Mouse (Mus musculus): Measurements from ENCODE around the gene Iffo2. TPM values are rescaled to one million over a fixed set of nuclear protein-coding genes. Genes with fewer than 3 reads are reported as not detected.

Gene Iffo2
- polyA plus RNA-seq, 1 experiment from 2014 or later, result 3.5 TPM

DNA sequence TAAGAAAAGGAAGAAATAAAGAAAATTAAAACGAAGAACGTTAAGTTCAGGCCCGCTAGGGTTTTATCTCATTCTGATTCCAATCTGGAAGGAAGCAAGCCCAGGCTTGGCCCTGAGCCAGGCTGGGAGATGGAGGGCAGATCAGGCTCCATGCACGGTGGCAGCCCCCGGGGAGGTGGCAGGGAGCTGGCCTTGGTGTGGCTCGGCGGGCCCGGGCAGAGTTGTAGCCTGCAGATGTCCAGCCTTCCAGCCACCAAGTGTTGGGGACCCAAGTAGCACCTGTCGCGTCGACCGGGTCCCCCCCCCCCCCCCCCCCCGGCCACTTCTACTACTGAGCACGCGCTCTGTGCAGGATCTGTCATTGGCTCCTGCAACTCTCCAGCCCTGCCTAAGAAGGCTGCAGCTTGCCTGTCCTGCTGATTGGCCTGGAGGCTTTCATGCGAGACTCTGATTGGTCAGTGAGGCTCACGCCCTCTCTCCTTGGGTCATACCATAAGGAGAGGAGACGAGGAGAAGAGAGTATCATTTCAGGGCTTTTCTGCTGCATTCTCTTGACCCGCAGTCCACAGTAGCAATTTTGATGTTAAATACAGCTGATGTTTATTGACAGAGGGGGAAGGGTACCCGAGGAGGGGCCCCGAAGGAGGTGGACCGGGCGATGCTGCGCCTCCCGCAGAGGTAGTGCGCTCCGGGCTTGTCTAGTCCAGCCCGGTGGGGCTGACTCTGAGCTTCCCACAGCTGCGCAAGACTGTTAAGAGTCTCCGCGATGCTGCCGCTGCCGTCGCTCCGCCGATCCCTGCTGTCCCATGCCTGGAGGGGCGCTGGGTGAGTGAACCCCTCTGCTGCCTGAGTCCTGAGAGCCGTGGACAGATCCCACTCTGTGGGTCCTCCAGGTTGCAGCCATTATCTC is 92.3 kb downstream of the Iffo2 start, which contains the start of gene Aldh4a1:
Gene Aldh4a1 (plus strand): TSS at position 494 of the 910 bp plus-strand sequence.
- no peaks in the 10 kb centered on the region for H3K9me3 ChIP-seq (ENCODE audit: control insufficient read depth, low read length)
- peaks cover 14% of the 10 kb centered on the region for H3K4me1 ChIP-seq (ENCODE audit: control insufficient read depth, insufficient read depth, low read depth, low read length)
- ATAC-seq, result peak; percentile 100
- peak within 1 kb of the TSS; percentile 83 for H3K9ac ChIP-seq (ENCODE audit: low read depth, low read length)
- H3K36me3 ChIP-seq (ENCODE audit: control insufficient read depth, insufficient read depth, low read length), result no peaks in the 10 kb centered on the region
- peak within 1 kb of the TSS; percentile 94 for H3K27ac ChIP-seq (ENCODE audit: low read depth, low read length)
- peak within 1 kb of the TSS; percentile 80 for H3K4me3 ChIP-seq (ENCODE audit: low read length)
- WGBS, result under 1% methylated on average over 33 of the region's 38 CpGs
- peak within 1 kb of the TSS; percentile 87 for H3K4me2 ChIP-seq (ENCODE audit: low read length)
- H3K27me3 ChIP-seq (replicated peaks; ENCODE audit: control insufficient read depth, insufficient read depth, low read length), result no peaks in the 10 kb centered on the region

DNA sequence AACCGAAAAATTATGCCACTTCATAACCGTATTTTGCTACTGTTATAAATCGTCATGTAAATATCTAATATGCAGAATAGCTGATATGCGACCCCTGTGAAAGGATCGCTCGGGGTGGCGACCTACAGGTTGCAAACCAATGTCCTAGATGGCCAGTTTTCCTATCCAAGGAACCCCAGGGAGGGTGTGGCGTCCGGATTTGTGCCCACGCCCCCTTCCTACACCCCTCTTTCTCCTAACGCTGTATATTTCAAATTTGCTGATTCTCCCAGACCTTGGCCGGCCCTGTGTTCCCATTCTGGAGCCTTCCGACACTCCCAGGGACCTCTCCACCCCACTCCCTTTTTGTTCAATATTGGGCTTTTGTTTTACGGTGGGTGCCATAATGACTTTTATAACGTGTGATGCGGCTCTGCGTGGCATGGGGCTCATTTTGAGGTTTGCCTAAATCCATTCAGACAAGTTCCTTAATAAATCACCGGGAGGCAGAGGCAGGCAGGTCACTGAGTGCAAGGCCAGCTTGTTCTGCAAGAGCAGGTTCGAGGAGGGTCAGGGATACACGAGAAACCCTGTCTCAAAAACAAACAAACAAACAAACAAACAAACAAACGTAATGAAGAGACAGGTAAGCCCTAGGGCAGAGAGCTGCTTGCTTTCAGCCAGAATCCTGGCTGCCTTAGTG is 93.2 kb downstream of the Iffo2 start:
- peak overlapping the region; percentile 94 for H3K27ac ChIP-seq (ENCODE audit: low read depth, low read length)
- WGBS, result 21% methylated on average over 21 of the region's 21 CpGs

DNA sequence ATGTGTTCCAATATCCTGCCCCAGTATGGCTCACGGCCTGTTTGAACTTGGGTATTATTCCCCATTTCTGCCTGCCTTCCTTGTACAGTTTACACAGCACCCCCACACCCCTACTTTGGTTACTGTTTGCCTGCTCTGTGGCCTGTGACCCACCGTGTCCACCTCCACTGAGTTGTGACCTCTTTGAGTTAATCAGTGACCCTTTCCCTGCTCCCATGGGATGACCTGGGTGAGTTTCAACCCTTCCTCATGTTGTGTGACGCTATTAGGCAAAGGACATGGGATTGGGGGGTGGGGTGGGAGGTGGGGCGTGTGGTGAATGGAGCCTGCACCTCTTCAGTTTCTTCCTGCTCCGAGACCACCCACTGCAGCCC is 93.8 kb downstream of the Iffo2 start:
- Histone ChIP-seq H3K36me3 (ENCODE audit: control insufficient read depth, insufficient read depth, low read length) (no peaks in the 10 kb centered on the region), H3K27ac (ENCODE audit: low read depth, low read length) (no peak overlapping the region), H3K27me3 (replicated peaks; ENCODE audit: control insufficient read depth, insufficient read depth, low read length) (no peaks in the 10 kb centered on the region), H3K4me3 (ENCODE audit: low read length) (peak overlapping the region; percentile 80), H3K9me3 (ENCODE audit: control insufficient read depth, low read length) (no peaks in the 10 kb centered on the region), H3K4me1 (ENCODE audit: control insufficient read depth, insufficient read depth, low read depth, low read length) (peaks cover 14% of the 10 kb centered on the region), H3K4me2 (ENCODE audit: low read length) (peak overlapping the region; percentile 87), H3K9ac (ENCODE audit: low read depth, low read length) (peak overlapping the region; percentile 83)
- ATAC-seq, result no peak
- WGBS, result 53% methylated on average over 5 of the region's 5 CpGs

More for the DNA sequence above, 93.2 kb downstream of the Iffo2 start:
- peaks cover 14% of the 10 kb centered on the region for H3K4me1 ChIP-seq (ENCODE audit: control insufficient read depth, insufficient read depth, low read depth, low read length)
- peak overlapping the region; percentile 80 for H3K4me3 ChIP-seq (ENCODE audit: low read length)
- no peaks in the 10 kb centered on the region for H3K9me3 ChIP-seq (ENCODE audit: control insufficient read depth, low read length)
- H3K27me3 ChIP-seq (replicated peaks; ENCODE audit: control insufficient read depth, insufficient read depth, low read length), result no peaks in the 10 kb centered on the region
- H3K36me3 ChIP-seq (ENCODE audit: control insufficient read depth, insufficient read depth, low read length), result no peaks in the 10 kb centered on the region
- H3K9ac ChIP-seq (ENCODE audit: low read depth, low read length), result peak overlapping the region; percentile 83
- ATAC-seq, result no peak
- H3K4me2 ChIP-seq (ENCODE audit: low read length), result peak overlapping the region; percentile 87

DNA sequence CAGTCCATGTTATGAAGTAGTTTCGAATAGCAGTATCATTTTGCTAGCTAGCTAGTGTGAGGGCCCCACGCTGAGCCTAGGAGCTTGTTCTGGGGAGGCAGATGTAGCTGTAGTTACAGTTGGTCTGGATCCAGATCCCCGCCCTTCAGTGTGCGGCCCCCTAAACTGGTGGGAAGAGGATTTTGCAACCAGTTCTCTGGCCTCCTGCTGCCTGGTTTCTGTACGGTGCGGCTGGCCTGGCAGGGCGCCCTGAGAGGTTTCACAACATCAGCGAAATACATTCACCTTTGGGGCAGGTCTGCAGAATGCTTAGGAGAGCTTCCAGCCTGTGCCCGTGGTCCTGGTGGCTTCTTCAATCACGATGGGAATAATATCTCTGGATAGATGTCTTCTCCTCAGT is 94.4 kb downstream of the Iffo2 start:
- Histone ChIP-seq H3K9me3 (ENCODE audit: control insufficient read depth, low read length) (no peaks in the 10 kb centered on the region), H3K36me3 (ENCODE audit: control insufficient read depth, insufficient read depth, low read length) (no peaks in the 10 kb centered on the region), H3K4me1 (ENCODE audit: control insufficient read depth, insufficient read depth, low read depth, low read length) (peaks cover 14% of the 10 kb centered on the region), H3K27me3 (replicated peaks; ENCODE audit: control insufficient read depth, insufficient read depth, low read length) (no peaks in the 10 kb centered on the region), H3K27ac (ENCODE audit: low read depth, low read length) (no peak overlapping the region), H3K4me2 (ENCODE audit: low read length) (peak overlapping the region; percentile 87), H3K4me3 (ENCODE audit: low read length) (peak overlapping the region; percentile 80; the same call in 1 of the 2 replicates), H3K9ac (ENCODE audit: low read depth, low read length) (peak overlapping the region; percentile 83; the same call in 1 of the 2 replicates)
- 69% methylated on average over 10 of the region's 10 CpGs for WGBS
- no peak for ATAC-seq

DNA sequence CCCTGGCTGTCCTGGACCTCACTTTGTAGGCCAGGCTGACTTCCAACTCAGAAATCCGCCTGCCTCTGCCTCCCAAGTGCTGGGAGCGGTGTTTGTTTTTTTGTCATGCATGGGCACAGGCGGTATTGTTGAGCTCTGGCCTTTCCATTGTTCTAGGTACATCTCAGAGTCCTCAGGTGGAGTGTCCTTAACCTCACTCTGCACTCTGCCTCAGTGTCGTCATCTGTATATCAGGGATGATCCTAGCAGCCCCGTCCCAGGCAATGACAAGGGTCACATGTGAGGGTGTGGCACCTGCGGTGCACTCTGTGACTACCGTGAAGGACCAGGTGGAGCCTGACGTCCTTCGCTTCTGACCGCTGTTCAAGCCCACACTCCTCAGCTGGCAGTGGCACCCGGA is 97.0 kb downstream of the Iffo2 start:
- H3K4me1 ChIP-seq (ENCODE audit: control insufficient read depth, insufficient read depth, low read depth, low read length), result peaks cover 14% of the 10 kb centered on the region
- H3K4me2 ChIP-seq (ENCODE audit: low read length), result no peak overlapping the region
- H3K27ac ChIP-seq (ENCODE audit: low read depth, low read length), result no peak overlapping the region
- WGBS, result 96% methylated on average over 11 of the region's 11 CpGs
- no peaks in the 10 kb centered on the region for H3K36me3 ChIP-seq (ENCODE audit: control insufficient read depth, insufficient read depth, low read length)
- no peak overlapping the region for H3K9ac ChIP-seq (ENCODE audit: low read depth, low read length)
- no peak overlapping the region for H3K4me3 ChIP-seq (ENCODE audit: low read length)
- no peaks in the 10 kb centered on the region for H3K27me3 ChIP-seq (replicated peaks; ENCODE audit: control insufficient read depth, insufficient read depth, low read length)
- H3K9me3 ChIP-seq (ENCODE audit: control insufficient read depth, low read length), result no peaks in the 10 kb centered on the region
- ATAC-seq, result no peak

DNA sequence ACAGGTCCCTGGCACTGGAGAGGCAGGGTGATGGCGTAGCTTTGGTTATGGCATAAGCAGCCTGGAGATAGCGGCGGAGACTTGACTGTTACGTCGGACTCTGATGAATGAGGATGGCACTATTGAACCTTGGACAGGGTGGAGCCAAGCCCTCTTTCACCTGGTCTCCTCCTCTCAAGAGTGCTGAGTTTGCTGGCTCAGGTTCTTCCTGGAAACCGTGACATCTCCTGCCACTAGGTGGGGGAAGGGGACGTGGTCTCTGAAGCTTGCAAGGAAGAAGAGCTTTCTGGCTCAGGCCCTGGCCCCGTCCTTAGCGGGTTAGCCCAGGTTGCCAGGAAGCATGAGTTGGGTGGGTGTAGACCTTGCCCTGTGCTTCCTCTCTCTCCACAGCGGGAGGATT is 99.8 kb downstream of the Iffo2 start:
- Histone ChIP-seq H3K27me3 (replicated peaks; ENCODE audit: control insufficient read depth, insufficient read depth, low read length) (no peaks in the 10 kb centered on the region), H3K4me3 (ENCODE audit: low read length) (no peak overlapping the region), H3K4me2 (ENCODE audit: low read length) (no peak overlapping the region), H3K4me1 (ENCODE audit: control insufficient read depth, insufficient read depth, low read depth, low read length) (no peaks in the 10 kb centered on the region; the same call in 1 of the 2 replicates), H3K27ac (ENCODE audit: low read depth, low read length) (no peak overlapping the region), H3K9ac (ENCODE audit: low read depth, low read length) (no peak overlapping the region), H3K9me3 (ENCODE audit: control insufficient read depth, low read length) (no peaks in the 10 kb centered on the region), H3K36me3 (ENCODE audit: control insufficient read depth, insufficient read depth, low read length) (0 out of 2 replicates have a peak, but pooled peaks cover 3% of the 10 kb centered on the region)
- WGBS, result 76% methylated on average over 10 of the region's 10 CpGs
- no peak for ATAC-seq

DNA sequence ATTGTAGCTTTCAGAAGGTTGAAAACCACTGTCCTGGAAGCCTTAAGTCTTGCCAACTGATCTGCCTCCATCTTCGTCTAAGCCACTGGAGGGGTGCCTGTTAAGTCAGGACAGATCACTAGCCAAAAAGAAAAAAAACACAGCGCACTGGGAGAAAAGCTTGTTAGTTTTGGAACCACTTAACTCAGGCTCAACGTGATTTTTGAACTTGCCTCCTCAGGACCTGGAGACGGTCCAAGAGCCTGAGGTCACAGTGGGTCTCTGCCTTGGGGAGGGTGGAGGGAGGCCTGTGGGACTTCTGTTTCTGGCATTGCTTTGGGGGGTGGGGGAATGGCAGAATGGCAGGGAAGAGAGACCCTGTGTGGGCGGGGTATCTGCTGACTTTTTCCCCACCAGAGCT is 100.8 kb downstream of the Iffo2 start:
- Histone ChIP-seq H3K4me1 (ENCODE audit: control insufficient read depth, insufficient read depth, low read depth, low read length) (no peaks in the 10 kb centered on the region), H3K36me3 (ENCODE audit: control insufficient read depth, insufficient read depth, low read length) (0 out of 2 replicates have a peak, but pooled peaks cover 6% of the 10 kb centered on the region), H3K4me2 (ENCODE audit: low read length) (no peak overlapping the region), H3K27me3 (replicated peaks; ENCODE audit: control insufficient read depth, insufficient read depth, low read length) (no peaks in the 10 kb centered on the region), H3K9ac (ENCODE audit: low read depth, low read length) (no peak overlapping the region), H3K27ac (ENCODE audit: low read depth, low read length) (no peak overlapping the region), H3K4me3 (ENCODE audit: low read length) (no peak overlapping the region), H3K9me3 (ENCODE audit: control insufficient read depth, low read length) (no peaks in the 10 kb centered on the region)
- no peak for ATAC-seq
- WGBS, result 68% methylated on average over 5 of the region's 5 CpGs

DNA sequence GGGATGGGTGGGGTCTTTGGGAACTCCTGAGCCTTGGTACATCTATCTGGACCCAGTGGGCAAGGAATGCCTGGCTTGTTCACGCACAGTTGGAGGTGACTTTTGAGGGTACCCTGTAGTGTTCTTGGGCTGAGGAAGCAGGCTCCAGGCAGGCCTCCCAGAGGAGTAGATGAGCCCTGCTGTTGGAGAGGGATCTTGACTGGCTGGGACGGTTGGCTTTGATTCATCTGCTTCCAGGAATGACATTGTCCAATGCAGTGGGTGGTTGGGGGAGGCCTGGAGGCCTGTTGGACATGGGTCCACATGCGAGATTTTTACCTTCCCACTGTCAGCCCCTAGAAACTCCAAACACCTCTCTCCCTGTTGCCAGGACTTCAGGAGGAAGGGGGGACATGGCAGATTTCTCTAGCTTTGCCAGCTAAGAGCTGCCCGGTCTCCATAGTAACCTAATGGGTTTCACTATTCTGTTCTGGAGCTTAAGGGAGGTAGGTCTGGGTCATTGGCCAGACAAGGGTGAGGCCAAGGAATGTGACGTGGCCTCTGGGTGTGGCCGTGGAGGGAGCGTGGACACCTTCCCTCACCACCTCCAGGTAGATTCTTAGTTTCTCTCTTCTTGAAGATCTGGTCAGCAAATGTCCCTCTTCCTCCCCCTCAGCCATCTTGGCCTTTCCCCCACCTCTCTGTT is 101.4 kb downstream of the Iffo2 start:
- no peak overlapping the region for H3K4me2 ChIP-seq (ENCODE audit: low read length)
- H3K27ac ChIP-seq (ENCODE audit: low read depth, low read length), result no peak overlapping the region; the same call in 1 of the 2 replicates
- no peaks in the 10 kb centered on the region for H3K9me3 ChIP-seq (ENCODE audit: control insufficient read depth, low read length)
- no peak for ATAC-seq
- H3K4me1 ChIP-seq (ENCODE audit: control insufficient read depth, insufficient read depth, low read depth, low read length), result no peaks in the 10 kb centered on the region
- 76% methylated on average over 7 of the region's 7 CpGs for WGBS
- H3K4me3 ChIP-seq (ENCODE audit: low read length), result no peak overlapping the region
- H3K9ac ChIP-seq (ENCODE audit: low read depth, low read length), result no peak overlapping the region
- 0 out of 2 replicates have a peak, but pooled peaks cover 6% of the 10 kb centered on the region for H3K36me3 ChIP-seq (ENCODE audit: control insufficient read depth, insufficient read depth, low read length)
- no peaks in the 10 kb centered on the region for H3K27me3 ChIP-seq (replicated peaks; ENCODE audit: control insufficient read depth, insufficient read depth, low read length)
